Mouse (Mus musculus) embryonic facial prominence, embryonic 11.5 days (tissue): Measurements from ENCODE around the gene Sytl3. TPM values are rescaled to one million over a fixed set of nuclear protein-coding genes. Genes with fewer than 3 reads are reported as not detected.

ENCODE experiments used
- ATAC-seq: fragments of 200-750 bp; cut with Nextera tagmentation; replicated peaks from 2 replicates; pipeline ENCODE4 v1.8.0; 2017; ENCODE audit warnings: low read depth; ENCODE audit not compliant: insufficient number of reproducible peaks, low FRiP score, low TSS enrichment
- DNase-seq: peaks from one replicate; pipeline ENCODE4 v3.0.0-alpha.2; 2015; ENCODE audit warnings: low spot score
- H3K27ac ChIP-seq: fragments of 300-500 bp; sonication (generic); replicated peaks from 2 replicates; pipeline ENCODE4 v1.5.1; 2014; ENCODE audit warnings: mild to moderate bottlenecking, low read depth, low read length, control low read depth
- H3K27me3 ChIP-seq: fragments of 300-500 bp; sonication (generic); 2 replicates; pipeline ENCODE4 v1.6.1; 2014; ENCODE audit warnings: mild to moderate bottlenecking, low read length, moderate library complexity, mixed read lengths; ENCODE audit not compliant: control insufficient read depth, insufficient read depth
- H3K36me3 ChIP-seq: fragments of 300-500 bp; sonication (generic); replicated peaks from 2 replicates; pipeline ENCODE4 v1.6.1; 2014; ENCODE audit warnings: low read depth, mild to moderate bottlenecking, low read length, moderate library complexity, mixed read lengths; ENCODE audit not compliant: control insufficient read depth, insufficient read depth
- H3K4me1 ChIP-seq: fragments of 300-500 bp; sonication (generic); 2 replicates; pipeline ENCODE4 v1.6.1; 2014; ENCODE audit warnings: low read length, mixed read lengths; ENCODE audit not compliant: control insufficient read depth, insufficient read depth
- H3K4me2 ChIP-seq: fragments of 300-500 bp; sonication (generic); 2 replicates; pipeline ENCODE4 v1.6.1; 2014; ENCODE audit warnings: low read depth, mild to moderate bottlenecking, control low read depth, low read length, moderate library complexity
- H3K4me3 ChIP-seq: fragments of 300-500 bp; sonication (generic); 2 replicates; pipeline ENCODE4 v1.5.1; 2014; ENCODE audit warnings: low read depth, low read length, control low read depth
- H3K9ac ChIP-seq: fragments of 300-500 bp; sonication (generic); replicated peaks from 2 replicates; pipeline ENCODE4 v1.6.1; 2014; ENCODE audit warnings: mild to moderate bottlenecking, control low read depth, low read length
- H3K9me3 ChIP-seq: fragments of 300-500 bp; sonication (generic); replicated peaks from 2 replicates; pipeline ENCODE4 v1.6.1; 2016; ENCODE audit warnings: mild to moderate bottlenecking, low read length, inconsistent platforms, mixed read lengths; ENCODE audit not compliant: control insufficient read depth
- WGBS: fragments of 180-500 bp; shearing (Covaris S2); extraction: QIAGEN DNeasy Blood & Tissue Kit; methylation state at CpG from one replicate; pipeline ENCODE4 v1.1.7; 2014; 5-methylcytosine and 5-hydroxymethylcytosine counted together
- polyA plus RNA-seq: library from polyadenylated mRNA; unstranded; fragments of >200 nt; fragmentation: Nextera tagmentation; extraction: Ambion mirVana; gene quantifications from 2 replicates; pipeline ENCODE4 v1.2.1, GENCODE M21; 2014

The Sytl3 gene
- polyA plus RNA-seq, 1 experiment from 2014 or later = not detected

DNA sequence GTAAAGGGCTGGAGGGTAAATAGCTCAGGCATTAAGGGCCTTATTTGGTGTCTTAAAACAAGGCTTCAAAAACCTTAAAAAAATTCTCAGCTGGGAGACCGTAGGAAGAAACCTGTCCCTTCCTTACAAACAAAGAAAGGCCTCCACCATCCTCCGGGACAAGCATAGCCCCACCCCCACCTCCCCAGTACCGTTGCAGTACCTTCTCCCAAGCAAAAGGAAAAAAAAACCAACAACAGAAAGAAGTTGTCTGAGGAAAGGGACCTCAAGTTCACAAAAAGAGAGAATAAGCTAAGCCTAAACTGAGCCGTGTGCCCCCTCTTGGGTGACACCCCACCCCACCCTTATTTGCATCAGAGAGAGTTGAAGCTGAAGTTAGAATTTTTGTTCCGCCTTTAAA, 117.7 kb downstream of the Sytl3 start:
- H3K9ac ChIP-seq = no peak overlapping the region; the same call in 1 of the 2 replicates

GRCm38 (mm10) chr17:6777061-6777460, 118.2 kb downstream of the Sytl3 start:
- Histone ChIP-seq H3K9ac (no peak overlapping the region), H3K4me3 (no peak overlapping the region), H3K4me1 (no peaks in the 10 kb centered on the region), H3K9me3 (no peaks in the 10 kb centered on the region), H3K27me3 (peaks cover 4% of the 10 kb centered on the region), H3K27ac (no peak overlapping the region), H3K36me3 (no peaks in the 10 kb centered on the region), H3K4me2 (no peak overlapping the region)
- DNase-seq (no peak), ATAC-seq (no peak)
- 64% methylated on average over 6 of the region's 6 CpGs for WGBS

More for the DNA sequence above, 117.7 kb downstream of the Sytl3 start:
- Histone ChIP-seq H3K27ac (no peak overlapping the region), H3K9me3 (no peaks in the 10 kb centered on the region), H3K36me3 (no peaks in the 10 kb centered on the region), H3K4me2 (no peak overlapping the region), H3K27me3 (peaks cover 3% of the 10 kb centered on the region), H3K4me1 (no peaks in the 10 kb centered on the region; the same call in 1 of the 2 replicates), H3K4me3 (no peak overlapping the region)
- no peak for DNase-seq
- 35% methylated on average over 5 of the region's 5 CpGs for WGBS
- ATAC-seq = no peak

- 60% methylated on average over 12 of the region's 12 CpGs for WGBS
Observed at GRCm38 (mm10) chr17:6777629-6778331, 118.9 kb downstream of the Sytl3 start.

DNA sequence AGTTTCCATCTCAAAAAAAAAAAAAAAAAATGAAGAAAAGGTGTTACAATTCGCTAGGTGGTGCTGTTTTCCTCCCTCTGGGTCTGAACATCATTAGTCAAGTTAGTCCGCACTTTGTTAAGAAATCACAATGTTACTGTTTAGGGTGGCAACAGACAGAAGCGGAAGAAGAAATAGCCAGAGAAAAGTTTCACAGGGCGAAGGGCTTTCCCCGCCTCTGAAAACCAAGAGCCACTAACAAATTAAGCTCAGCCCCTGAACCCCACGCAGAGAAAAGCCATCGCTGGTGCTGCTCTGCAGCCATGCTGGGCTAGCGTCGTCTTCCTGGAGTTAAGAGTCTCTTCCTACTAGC, 119.4 kb downstream of the Sytl3 start:
- peak overlapping the region; percentile 15 for H3K9ac ChIP-seq
- H3K9me3 ChIP-seq = no peaks in the 10 kb centered on the region
- peak overlapping the region; percentile 37 for H3K4me3 ChIP-seq
- DNase-seq = peak; percentile 70
- 1% methylated on average over 9 of the region's 9 CpGs for WGBS
- no peaks in the 10 kb centered on the region for H3K4me1 ChIP-seq
- no peak overlapping the region for H3K27ac ChIP-seq
- H3K27me3 ChIP-seq = peaks cover 8% of the 10 kb centered on the region
- peak overlapping the region; percentile 90 for H3K4me2 ChIP-seq
- H3K36me3 ChIP-seq = no peaks in the 10 kb centered on the region
- ATAC-seq = no peak

More at GRCm38 (mm10) chr17:6777629-6778331, 118.9 kb downstream of the Sytl3 start:
- Histone ChIP-seq H3K4me2 (no peak overlapping the region), H3K27me3 (peaks cover 8% of the 10 kb centered on the region), H3K9me3 (no peaks in the 10 kb centered on the region), H3K27ac (no peak overlapping the region), H3K36me3 (no peaks in the 10 kb centered on the region), H3K9ac (no peak overlapping the region), H3K4me3 (no peak overlapping the region; the same call in 1 of the 2 replicates), H3K4me1 (no peaks in the 10 kb centered on the region)
- no peak for ATAC-seq
- DNase-seq = no peak

- H3K27ac ChIP-seq = no peak overlapping the region
Observed at GRCm38 (mm10) chr17:6778771-6779509, 120.0 kb downstream of the Sytl3 start.

GRCm38 (mm10) chr17:6779632-6780031, 120.7 kb downstream of the Sytl3 start:
- H3K27ac ChIP-seq = no peak overlapping the region
- H3K4me1 ChIP-seq = no peaks in the 10 kb centered on the region
- H3K9me3 ChIP-seq = no peaks in the 10 kb centered on the region
- H3K4me3 ChIP-seq = no peak overlapping the region
- peaks cover 8% of the 10 kb centered on the region for H3K27me3 ChIP-seq
- H3K36me3 ChIP-seq = no peaks in the 10 kb centered on the region
- peak; percentile 46 for DNase-seq
- 19% methylated on average over 7 of the region's 7 CpGs for WGBS
- no peak for ATAC-seq
- H3K4me2 ChIP-seq = peak overlapping the region; percentile 90; the same call in 1 of the 2 replicates
- no peak overlapping the region for H3K9ac ChIP-seq

More at GRCm38 (mm10) chr17:6778771-6779509, 120.0 kb downstream of the Sytl3 start:
- DNase-seq = peak; percentile 73
- ATAC-seq = peak; percentile 32; the same call in 1 of the 2 replicates
- peak overlapping the region; percentile 37 for H3K4me3 ChIP-seq
- peak overlapping the region; percentile 90 for H3K4me2 ChIP-seq
- H3K9me3 ChIP-seq = no peaks in the 10 kb centered on the region
- 7% methylated on average over 23 of the region's 23 CpGs for WGBS
- H3K36me3 ChIP-seq = no peaks in the 10 kb centered on the region
- peak overlapping the region; percentile 40 for H3K9ac ChIP-seq
- no peaks in the 10 kb centered on the region for H3K4me1 ChIP-seq
- H3K27me3 ChIP-seq = peaks cover 8% of the 10 kb centered on the region

GRCm38 (mm10) chr17:6780521-6781115, 121.7 kb downstream of the Sytl3 start:
- H3K4me3 ChIP-seq = no peak overlapping the region
- ATAC-seq (no peak), DNase-seq (no peak)
- no peak overlapping the region for H3K9ac ChIP-seq
- no peaks in the 10 kb centered on the region for H3K4me1 ChIP-seq
- H3K27me3 ChIP-seq = peaks cover 8% of the 10 kb centered on the region
- H3K36me3 ChIP-seq = no peaks in the 10 kb centered on the region
- 49% methylated on average over 4 of the region's 4 CpGs for WGBS
- no peak overlapping the region for H3K4me2 ChIP-seq
- no peak overlapping the region for H3K27ac ChIP-seq
- no peaks in the 10 kb centered on the region for H3K9me3 ChIP-seq
